Mouse (Mus musculus) gastrocnemius, adult 2 months (tissue): ENCODE results near the gene Capn12. TPM values are rescaled to one million over a fixed set of nuclear protein-coding genes. Genes with fewer than 3 reads are reported as not detected.

Source experiments
- DNase-seq: peaks from one replicate; pipeline ENCODE4 v3.0.0; 2022
- H3K27ac ChIP-seq: fragments of 200-600 bp; 2 replicates; pipeline ENCODE4 v1.8.1; 2022; ENCODE audit warnings: mild to moderate bottlenecking
- H3K4me3 ChIP-seq: fragments of 200-600 bp; 2 replicates; pipeline ENCODE4 v1.8.1; 2022; ENCODE audit warnings: mild to moderate bottlenecking, moderate library complexity
- CTCF ChIP-seq: fragments of 200-600 bp; IDR thresholded peaks from 2 replicates; pipeline ENCODE4 v1.8.1; 2022; ENCODE audit warnings: antibody characterized with exemption, mild to moderate bottlenecking, moderate library complexity
- intact Hi-C: fragments of 180-260 bp; cut with DNase I; formaldehyde crosslinking; loops from one replicate; pipeline ENCODE4 v1.15.1; 2025
- total RNA-seq, 2 experiments: library from RNA; stranded (reverse); gene quantifications; 2 replicates each; pipeline ENCODE4 v1.2.3; 2021

Gene Capn12
- total RNA-seq, 2 experiments from 2014 or later: 0.15 to 0.28 TPM

GRCm38 (mm10) chr7:28913171-28913570 lies 31.9 kb downstream of the Capn12 start:
- no peak for TF ChIP-seq CTCF
- no peak for DNase-seq
- Histone ChIP-seq H3K4me3 (no peak overlapping the region), H3K27ac (peak overlapping the region; percentile 94)
- intact Hi-C loops: no loop called here

GRCm38 (mm10) chr7:28916491-28916890 lies 35.3 kb downstream of the Capn12 start:
- TF ChIP-seq CTCF: peak; percentile 58
- DNase-seq: no peak
- intact Hi-C loops: no loop called here
- Histone ChIP-seq H3K4me3 (no peak overlapping the region), H3K27ac (peak overlapping the region; percentile 94)

GRCm38 (mm10) chr7:28917503-28918426 lies 36.5 kb downstream of the Capn12 start:
- H3K4me3 ChIP-seq: peak overlapping the region; percentile 8; the same call in 1 of the 2 replicates
- H3K27ac ChIP-seq: peak overlapping the region; percentile 94
- no peak for TF ChIP-seq CTCF
- DNase-seq: peak; percentile 84
- intact Hi-C loops: no loop called here

- intact Hi-C loops: no loop called here
- Histone ChIP-seq H3K4me3 (peak overlapping the region; percentile 8; the same call in 1 of the 2 replicates), H3K27ac (peak overlapping the region; percentile 94)
- DNase-seq: no peak
- no peak for TF ChIP-seq CTCF
Observed at GRCm38 (mm10) chr7:28918540-28918939, 37.3 kb downstream of the Capn12 start.

- DNase-seq: peak; percentile 88
- peak overlapping the region; percentile 31; the same call in 1 of the 2 replicates for H3K4me3 ChIP-seq
- intact Hi-C loops: loop anchor here (5.0 kb wide), 1 partner anchor 42 kb away; the partner anchor contains the start of gene Actn4
- TF ChIP-seq CTCF: no peak
- peak overlapping the region; percentile 94 for H3K27ac ChIP-seq
Observed at GRCm38 (mm10) chr7:28919815-28920214, 38.6 kb downstream of the Capn12 start.

- intact Hi-C loops: loop anchor here (5.0 kb wide), 1 partner anchor 41 kb away; the partner anchor contains the start of gene Actn4
- Histone ChIP-seq H3K27ac (peak overlapping the region; percentile 94), H3K4me3 (no peak overlapping the region)
- TF ChIP-seq CTCF: no peak
- no peak for DNase-seq
Observed at GRCm38 (mm10) chr7:28921178-28921577, 40.0 kb downstream of the Capn12 start.

- intact Hi-C loops: loop anchor here (5.0 kb wide), 1 partner anchor 40 kb away; the partner anchor contains the start of gene Actn4
- no peak for TF ChIP-seq CTCF
- Histone ChIP-seq H3K4me3 (no peak overlapping the region), H3K27ac (peak overlapping the region; percentile 94)
- no peak for DNase-seq
Observed at GRCm38 (mm10) chr7:28921722-28922465, 40.7 kb downstream of the Capn12 start.

GRCm38 (mm10) chr7:28922606-28923005 lies 41.4 kb downstream of the Capn12 start:
- TF ChIP-seq CTCF: no peak
- DNase-seq: no peak
- Histone ChIP-seq H3K27ac (peak overlapping the region; percentile 94), H3K4me3 (no peak overlapping the region)
- intact Hi-C loops: loop anchor here (5.0 kb wide), 1 partner anchor 40 kb away; the partner anchor contains the start of gene Actn4

- DNase-seq: peak; percentile 54
- intact Hi-C loops: loop anchor here (5.0 kb wide), 1 partner anchor 38 kb away; the partner anchor contains the start of gene Actn4
- Histone ChIP-seq H3K4me3 (peak overlapping the region; percentile 39), H3K27ac (peak overlapping the region; percentile 94)
- TF ChIP-seq CTCF: no peak
Observed at GRCm38 (mm10) chr7:28923865-28924291, 42.7 kb downstream of the Capn12 start.

- DNase-seq: peak; percentile 59
- no peak for TF ChIP-seq CTCF
- peak overlapping the region; percentile 94 for H3K27ac ChIP-seq
- intact Hi-C loops: loop anchor here (5.0 kb wide), 1 partner anchor 37 kb away; the partner anchor contains the start of gene Actn4
- H3K4me3 ChIP-seq: peak overlapping the region; percentile 39
Observed at GRCm38 (mm10) chr7:28924802-28925201, 43.6 kb downstream of the Capn12 start.

- Histone ChIP-seq H3K4me3 (peak overlapping the region; percentile 39), H3K27ac (peak overlapping the region; percentile 94)
- intact Hi-C loops: no loop called here
- no peak for TF ChIP-seq CTCF
- peak; percentile 90 for DNase-seq
Observed at GRCm38 (mm10) chr7:28925317-28925716, 44.1 kb downstream of the Capn12 start.

- no peak for TF ChIP-seq CTCF
- intact Hi-C loops: no loop called here
- peak overlapping the region; percentile 94 for H3K27ac ChIP-seq
- DNase-seq: no peak
- no peak overlapping the region for H3K4me3 ChIP-seq
Observed at GRCm38 (mm10) chr7:28926172-28926571, 45.0 kb downstream of the Capn12 start.
